13 mouse cellular contexts compared by ENCODE assay signal in the genomic region with DNA sequence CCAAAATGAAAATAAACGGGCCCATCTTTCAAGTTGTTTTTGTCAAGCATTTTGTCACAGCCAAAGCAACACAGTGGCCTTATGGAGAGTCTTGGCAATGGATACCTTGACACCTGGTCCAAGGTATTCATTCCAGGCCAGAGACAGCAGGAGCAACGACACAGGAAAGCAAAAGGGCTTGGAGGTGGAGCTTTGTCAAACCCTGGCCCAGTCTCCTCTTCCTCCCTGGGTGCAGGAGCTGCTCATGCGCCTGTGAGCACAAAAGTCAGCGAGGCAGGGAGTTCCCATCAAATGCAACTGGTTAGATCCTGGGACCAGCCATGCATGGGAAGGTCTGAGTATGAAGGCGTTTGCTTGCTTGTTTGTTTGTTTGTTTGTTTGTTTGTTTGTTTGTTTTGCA. TPM values are rescaled to one million over a fixed set of nuclear protein-coding genes. Genes with fewer than 3 reads are reported as not detected.
DNase-seq lines count a peak whose midpoint lies in the region; ATAC-seq and TF ChIP-seq lines count a peak whose summit lies in the region.
"Had no signal": no experiment of that assay in that cellular context is flagged by ENCODE, and none has a peak within 500 bp of the region (broad histone marks: within the 10 kb centered on the region; RNA-seq: fewer than 3 reads in every experiment).

No protein-coding gene starts in this region.

- DNase-seq in heart, postnatal 36 days = no peak
- DNase-seq in thymus, adult 2 months = no peak
- no peak for DNase-seq in thymus, postnatal 14 days
- peak; percentile 74 to 86 for DNase-seq in cerebellum, postnatal 14 days
- no peak for DNase-seq in stomach, postnatal 0 days (ENCODE audit: low spot score)
- DNase-seq in adrenal gland, adult (ENCODE audit: inconsistent age in 2 of 2, low spot score in 1 of 2) = no peak
- no peak for DNase-seq in ovary, adult 18-20 months (ENCODE audit: low spot score)
- DNase-seq: gastrocnemius, postnatal 25 days had no signal

- peak overlapping the region; percentile 17; the same call in 1 of the 2 replicates for H3K4me2 ChIP-seq in heart, embryonic 14.5 days (ENCODE audit: low read length)
- H3K4me2 ChIP-seq in stomach, postnatal 0 days (replicated peaks; ENCODE audit: low read depth) = no peak overlapping the region
- H3K4me2 ChIP-seq: forebrain, embryonic 13.5 days; liver, embryonic 15.5 days had no signal

- no peak for TF ChIP-seq EP300 in stomach, postnatal 0 days (optimal IDR thresholded peaks at IDR 0.05)

- H3K4me3 ChIP-seq in heart, embryonic 14.5 days (ENCODE audit: control insufficient read depth in 1 of 2, insufficient read depth in 1 of 2, low read depth in 1 of 2, low read length in 2 of 2) = no peak overlapping the region
- H3K4me3 ChIP-seq in thymus, adult 2 months (ENCODE audit: control insufficient read depth, insufficient read depth, low read length) = no peak overlapping the region
- H3K4me3 ChIP-seq in stomach, postnatal 0 days (ENCODE audit: low read depth, low read length) = no peak overlapping the region
- H3K4me3 ChIP-seq: forebrain, embryonic 13.5 days; liver, embryonic 15.5 days had no signal

- H3K27ac ChIP-seq in heart, embryonic 14.5 days (replicated peaks in 1 of 2; ENCODE audit: control insufficient read depth in 1 of 2, insufficient read depth in 1 of 2, low read depth in 2 of 2, low read length in 2 of 2) = peak overlapping the region; percentile 89 to 90
- H3K27ac ChIP-seq in thymus, adult 2 months (ENCODE audit: control insufficient read depth, insufficient read depth, low read length) = peak overlapping the region; percentile 26; the same call in 1 of the 2 replicates
- peak overlapping the region; percentile 92 for H3K27ac ChIP-seq in stomach, postnatal 0 days (replicated peaks)
- H3K27ac ChIP-seq: forebrain, embryonic 13.5 days; liver, embryonic 15.5 days; macrophage had no signal

- ATAC-seq in heart, embryonic 14.5 days (ENCODE audit: insufficient number of reproducible peaks, insufficient read depth, low FRiP score, low read depth) = no peak
- no peak for ATAC-seq in stomach, postnatal 0 days (ENCODE audit: low FRiP score, low TSS enrichment)
- ATAC-seq: forebrain, embryonic 13.5 days had no signal

- no peaks in the 10 kb centered on the region for H3K36me3 ChIP-seq in heart, embryonic 14.5 days (ENCODE audit: control insufficient read depth, insufficient read depth, low read length)
- no peaks in the 10 kb centered on the region for H3K36me3 ChIP-seq in thymus, adult 2 months (ENCODE audit: control insufficient read depth, insufficient read depth, low read length)
- H3K36me3 ChIP-seq in stomach, postnatal 0 days (ENCODE audit: control insufficient read depth, insufficient read depth, low read length) = no peaks in the 10 kb centered on the region
- H3K36me3 ChIP-seq: liver, embryonic 15.5 days had no signal

- peaks cover 28 to 34% of the 10 kb centered on the region in 2 experiments for H3K4me1 ChIP-seq in heart, embryonic 14.5 days (ENCODE audit: control insufficient read depth in 2 of 2, insufficient read depth in 2 of 2, low read length in 2 of 2)
- peaks cover 37% of the 10 kb centered on the region for H3K4me1 ChIP-seq in thymus, adult 2 months (replicated peaks; ENCODE audit: control insufficient read depth, insufficient read depth, low read length)
- peaks cover 6% of the 10 kb centered on the region for H3K4me1 ChIP-seq in stomach, postnatal 0 days (replicated peaks; ENCODE audit: control insufficient read depth, insufficient read depth)
- H3K4me1 ChIP-seq: forebrain, embryonic 13.5 days had no signal

- H3K27me3 ChIP-seq in heart, embryonic 14.5 days (ENCODE audit: control insufficient read depth, insufficient read depth, low read length) = no peaks in the 10 kb centered on the region
- H3K27me3 ChIP-seq in thymus, adult 2 months (ENCODE audit: control insufficient read depth, insufficient read depth, low read length) = no peaks in the 10 kb centered on the region
- no peaks in the 10 kb centered on the region for H3K27me3 ChIP-seq in stomach, postnatal 0 days (ENCODE audit: control insufficient read depth, insufficient read depth, low read length)
- H3K27me3 ChIP-seq: forebrain, embryonic 13.5 days; liver, embryonic 15.5 days had no signal

- WGBS in heart, embryonic 14.5 days = 65% methylated on average over 5 of the region's 5 CpGs
- 82% methylated on average over 5 of the region's 5 CpGs for WGBS in thymus, adult 2 months
- 56% methylated on average over 5 of the region's 5 CpGs for WGBS in stomach, postnatal 0 days

- no peak for TF ChIP-seq POLR2A in thymus, adult 2 months (IDR thresholded peaks at IDR 0.05; ENCODE audit: control insufficient read depth, extremely low read depth, insufficient read depth, low read length, poor library complexity)

- intact Hi-C loops in heart, postnatal 36 days (cut with DNase I) = no loop called here

- H3K9ac ChIP-seq in heart, embryonic 14.5 days (ENCODE audit: low read length) = no peak overlapping the region
- H3K9ac ChIP-seq in stomach, postnatal 0 days (ENCODE audit: low read length) = no peak overlapping the region
- H3K9ac ChIP-seq: forebrain, embryonic 13.5 days; liver, embryonic 15.5 days had no signal

- no peak for TF ChIP-seq CTCF in thymus, adult 2 months (IDR thresholded peaks at IDR 0.05; ENCODE audit: borderline replicate concordance, control insufficient read depth, extremely low read depth, insufficient read depth, low read length, poor library complexity)
- TF ChIP-seq CTCF in stomach, postnatal 0 days (IDR thresholded peaks at IDR 0.05; ENCODE audit: low read depth) = no peak

- H3K9me3 ChIP-seq in heart, embryonic 14.5 days (ENCODE audit: control insufficient read depth, low read length) = no peaks in the 10 kb centered on the region
- no peaks in the 10 kb centered on the region for H3K9me3 ChIP-seq in stomach, postnatal 0 days (ENCODE audit: control insufficient read depth, low read length)
- H3K9me3 ChIP-seq: forebrain, embryonic 13.5 days; liver, embryonic 15.5 days had no signal

RNA-seq across cellular contexts. Expression of a gene that starts 21.7 kb away (rescaled TPM):
- 140 and 146 TPM in 2 replicates for polyA plus RNA-seq in heart, embryonic 14.5 days (2014; fragmentation: Nextera tagmentation; extraction: Ambion mirVana)
- 100 to 1,000 TPM in 1 of 2 experiments, 10 to 100 TPM in 1; 80.8 to 101 TPM for total RNA-seq in heart, postnatal 36 days (2021)
- 3.5 TPM in 2 replicates for polyA plus RNA-seq in thymus, adult 2 months (2012; rRNA removed)
- polyA plus RNA-seq in stomach, postnatal 0 days (2015; fragmentation: Nextera tagmentation; extraction: Ambion mirVana) = 8.4 and 8.8 TPM in 2 replicates

RNA-seq across cellular contexts. Expression of a gene that starts 45.1 kb away (rescaled TPM):
- 65.4 and 86.3 TPM in 2 replicates for polyA plus RNA-seq in heart, embryonic 14.5 days (2014; fragmentation: Nextera tagmentation; extraction: Ambion mirVana)
- 10 to 100 TPM; 35.5 to 43.5 TPM for total RNA-seq in heart, postnatal 36 days (2021)
- 1.9 and 5.9 TPM in 2 replicates for polyA plus RNA-seq in thymus, adult 2 months (2012; rRNA removed)
- 39.1 and 40.0 TPM in 2 replicates for polyA plus RNA-seq in stomach, postnatal 0 days (2015; fragmentation: Nextera tagmentation; extraction: Ambion mirVana)
- total RNA-seq: monocyte, adult 5-6 weeks had no signal
- polyA plus RNA-seq: macrophage had no signal

Comparison
In these comparisons a context has a peak if more than half of its experiments do, and no peak if none do; other contexts are left out.
1. H3K27ac ChIP-seq: peak in every context shown above with its lines; median percentile 92 in stomach, postnatal 0 days; 90 in heart, embryonic 14.5 days; 26 in thymus, adult 2 months.
2. DNase-seq: peak in cerebellum, postnatal 14 days (2 of 2); none in heart, postnatal 36 days (0 of 2), thymus, adult 2 months (single experiment), thymus, postnatal 14 days (single experiment), stomach, postnatal 0 days (single experiment), adrenal gland, adult (0 of 2) and ovary, adult 18-20 months (single experiment).
3. RNA of a gene that starts 21.7 kb away (polyA plus RNA-seq): 140 to 146 TPM in heart, embryonic 14.5 days; 8.4 to 8.8 TPM in stomach, postnatal 0 days and 3.5 TPM in thymus, adult 2 months; every median in the first group is over 10 times any median in the second.